Mouse (Mus musculus): ENCODE data around the gene Camkv. TPM values are rescaled to one million over a fixed set of nuclear protein-coding genes. Genes with fewer than 3 reads are reported as not detected.

Gene Camkv
- not detected for polyA plus RNA-seq (2012; fragmentation: generic; extraction: Trizol)

DNA sequence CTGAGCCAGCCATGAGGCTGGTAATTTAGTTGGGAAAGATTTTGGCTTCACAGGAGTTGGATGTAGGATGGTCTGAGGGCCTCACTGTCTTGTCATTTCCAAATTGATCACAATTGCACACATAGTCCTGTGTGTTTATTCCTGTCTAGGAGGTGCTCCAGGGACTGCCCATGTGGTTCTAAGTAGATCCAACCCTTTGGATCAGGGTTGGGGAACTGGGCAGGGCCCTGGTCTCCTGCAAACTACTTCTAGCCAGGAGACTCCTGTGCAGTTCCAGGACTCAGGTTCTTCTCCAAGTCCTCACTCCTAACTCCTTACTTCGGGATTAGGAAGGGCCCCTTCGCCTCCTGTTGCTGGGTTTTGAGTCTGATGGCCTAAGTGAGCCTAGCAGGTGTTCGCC is at the start of gene Camkv:
Camkv (plus strand) TSS at position 301 of the 400 bp plus-strand sequence.

DNA sequence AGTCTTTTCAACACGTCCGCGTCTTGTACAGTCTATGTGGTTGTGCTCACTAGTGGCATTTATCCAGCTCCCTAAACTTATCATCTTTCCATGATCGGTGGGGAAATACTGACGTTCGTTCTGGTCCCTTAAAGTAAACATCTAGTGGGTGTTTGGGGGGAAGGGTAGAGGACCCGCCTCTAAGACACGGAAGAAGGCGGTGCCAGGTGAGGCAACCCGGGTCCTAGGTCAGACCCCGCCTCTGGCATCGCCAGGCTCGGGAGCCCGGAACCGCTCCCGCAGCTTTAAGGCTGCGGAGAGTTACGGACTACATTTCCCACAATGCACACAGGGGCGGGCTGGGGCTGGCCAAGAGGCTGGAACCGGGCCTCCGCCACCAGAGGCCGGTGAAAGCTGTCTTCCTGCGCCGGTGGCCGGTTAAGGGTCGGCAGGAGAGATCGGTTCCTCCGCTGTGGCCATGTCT is 47.6 kb upstream of the Camkv start, which contains the start of gene Mon1a:
Mon1a (plus strand) TSS at position 348 of the 463 bp plus-strand sequence.

DNA sequence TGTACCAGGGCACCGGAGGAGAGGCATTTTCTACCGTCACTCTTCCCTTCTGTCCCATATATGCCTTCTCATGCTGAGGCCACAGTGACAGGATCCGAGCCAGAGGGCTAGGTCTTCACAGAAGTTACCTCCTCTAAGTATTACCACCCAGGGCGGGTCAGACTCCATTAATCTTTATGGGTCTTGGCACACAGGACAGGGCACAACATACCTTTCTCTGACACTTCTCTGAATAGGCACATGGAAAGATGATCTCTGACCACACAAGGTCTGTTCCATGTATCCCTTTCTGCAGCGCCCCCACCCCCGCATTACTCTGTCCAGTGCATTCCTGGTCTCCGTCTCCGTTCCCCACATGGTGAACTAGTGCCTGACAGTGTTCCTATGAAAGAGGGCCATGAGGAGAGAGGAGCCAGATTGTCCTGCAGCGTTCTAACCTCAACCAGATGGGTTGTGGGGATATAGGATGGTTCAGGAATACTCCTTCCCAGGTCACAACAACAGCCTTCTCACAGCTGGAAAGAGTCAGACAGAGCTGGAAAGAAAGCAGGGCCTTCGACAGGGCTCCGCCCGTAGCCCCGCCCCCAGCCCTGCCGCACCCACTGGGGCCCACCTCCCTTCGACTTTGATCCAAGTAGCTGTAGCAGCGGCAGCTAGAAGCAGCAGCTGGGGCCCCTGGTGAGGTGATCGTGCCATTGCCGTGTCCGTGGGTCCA is 29.1 kb upstream of the Camkv start, which contains the start of gene Mst1r:
Mst1r (plus strand) TSS at position 622 of the 715 bp plus-strand sequence.

DNA sequence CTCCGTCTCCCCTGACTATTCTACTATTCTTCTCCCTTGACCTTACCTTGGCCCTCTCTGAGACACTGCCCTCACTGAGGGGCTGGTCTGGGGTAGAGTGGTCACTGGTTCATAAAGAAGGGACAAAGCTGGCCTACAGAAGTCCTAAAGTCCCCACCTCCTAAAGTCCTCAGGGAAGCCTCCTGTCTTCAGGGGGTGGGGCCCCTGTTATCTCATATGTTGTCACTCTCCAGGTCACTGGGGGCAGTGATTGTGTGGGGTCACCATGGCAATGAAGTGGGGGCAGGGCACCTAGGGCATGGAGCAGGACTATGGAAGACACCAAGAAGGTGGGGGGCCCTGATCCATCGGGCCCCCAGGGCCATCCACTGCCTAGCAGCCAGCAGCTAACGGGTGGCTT is 7.3 kb upstream of the Camkv start, which contains the start of gene Actl11:
Actl11 (plus strand) TSS at position 301 of the 400 bp plus-strand sequence.

DNA sequence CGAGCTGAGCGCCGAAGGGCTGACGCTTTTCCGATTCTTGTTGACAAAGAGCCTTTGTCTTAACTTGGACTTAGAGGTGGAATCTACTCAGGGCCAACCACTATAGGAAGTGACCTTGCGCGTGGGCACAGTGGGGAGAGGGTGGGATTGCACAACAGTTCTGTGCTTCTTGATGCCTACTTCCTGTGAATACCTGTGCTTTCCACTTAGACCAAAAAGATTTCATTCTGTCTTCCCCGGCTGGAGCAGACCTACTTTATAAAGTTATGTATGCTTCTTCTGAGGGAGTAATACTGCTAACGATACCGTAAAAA is 14.4 kb downstream of the Camkv start, which contains the start of gene Traip:
Traip (plus strand) TSS at position 215 of the 314 bp plus-strand sequence.

DNA sequence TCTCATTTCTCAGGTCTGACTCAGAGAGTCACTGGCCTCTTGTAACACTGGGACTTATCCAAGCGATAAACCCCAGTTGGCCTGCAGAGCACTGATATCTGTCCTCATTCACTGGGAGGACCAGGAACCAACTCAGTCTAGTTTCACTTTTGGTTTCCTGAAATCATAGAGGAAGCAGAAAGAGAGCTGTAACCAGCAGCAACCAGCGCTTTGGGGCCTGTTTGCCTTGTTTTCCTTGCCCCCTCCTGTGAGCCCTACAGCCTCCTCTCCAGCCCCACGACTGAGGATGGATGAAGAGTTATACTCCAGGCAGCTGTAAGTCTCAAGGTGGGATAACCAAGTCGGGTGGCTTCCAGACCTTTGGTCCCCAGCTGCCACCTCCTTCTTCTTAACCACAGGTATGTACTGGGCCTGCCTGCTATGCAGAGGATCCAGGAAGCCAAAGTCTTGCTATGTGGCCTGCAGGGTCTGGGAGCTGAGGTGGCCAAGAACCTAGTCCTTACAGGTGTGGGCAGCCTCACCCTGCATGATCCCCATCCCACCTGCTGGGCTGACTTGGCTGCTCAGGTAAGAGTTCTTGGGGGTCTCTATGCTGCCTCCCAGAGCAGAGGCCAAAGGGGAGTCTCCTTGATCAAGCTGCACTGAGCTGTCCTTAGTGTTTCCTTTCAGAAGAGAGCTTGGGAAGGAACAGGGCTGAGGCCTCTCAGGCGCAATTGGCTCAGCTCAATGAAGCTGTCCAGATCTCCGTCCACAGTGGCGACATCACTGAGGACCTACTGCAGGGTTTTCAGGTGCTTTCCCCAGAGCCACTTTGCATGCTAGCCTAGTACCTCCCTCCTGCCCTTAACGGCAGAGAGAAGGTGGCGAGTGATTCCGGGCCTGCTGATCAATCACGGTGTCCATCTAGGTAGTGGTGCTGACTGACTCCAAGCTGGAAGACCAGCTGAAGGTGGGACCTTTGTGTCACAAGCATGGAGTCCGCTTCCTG is 40.2 kb downstream of the Camkv start, which contains the start of gene Uba7:
Uba7 (plus strand) TSS at position 107 of the 988 bp plus-strand sequence.

DNA sequence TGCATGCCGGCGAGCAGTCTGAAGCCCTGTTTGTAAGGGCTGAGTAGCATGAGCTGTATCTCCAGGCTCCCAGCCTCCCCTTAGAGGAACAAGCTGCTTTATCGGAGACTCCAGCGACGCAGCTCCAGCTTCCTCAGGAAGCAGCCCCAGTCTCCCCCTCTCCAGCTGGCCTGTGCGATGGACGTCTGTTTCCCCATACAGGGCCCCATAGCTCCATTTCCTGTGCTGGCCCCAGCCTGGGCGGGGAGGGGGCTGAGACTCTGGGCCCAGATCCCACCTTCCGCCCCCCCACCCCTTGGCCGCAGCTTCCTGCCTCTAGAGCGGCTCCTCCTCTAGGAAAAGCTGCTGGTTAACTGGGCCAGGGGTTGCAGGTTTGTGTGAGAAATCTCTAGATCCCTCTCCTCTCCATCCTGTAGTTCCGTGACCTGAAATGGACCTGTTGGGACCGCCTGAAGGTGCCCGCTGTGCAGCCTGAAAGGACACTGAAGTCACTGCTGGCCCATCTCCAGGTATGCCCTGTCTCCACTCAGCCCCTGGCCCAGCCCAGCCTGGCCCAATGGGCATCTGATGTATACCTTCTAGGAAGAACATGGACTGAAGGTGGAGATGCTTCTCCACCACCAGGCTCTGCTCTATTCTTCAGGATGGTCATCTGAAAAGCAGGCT is 47.3 kb downstream of the Camkv start, which contains the start of gene Gm20661:
Gm20661 (plus strand) TSS at position 378 of the 666 bp plus-strand sequence.

DNA sequence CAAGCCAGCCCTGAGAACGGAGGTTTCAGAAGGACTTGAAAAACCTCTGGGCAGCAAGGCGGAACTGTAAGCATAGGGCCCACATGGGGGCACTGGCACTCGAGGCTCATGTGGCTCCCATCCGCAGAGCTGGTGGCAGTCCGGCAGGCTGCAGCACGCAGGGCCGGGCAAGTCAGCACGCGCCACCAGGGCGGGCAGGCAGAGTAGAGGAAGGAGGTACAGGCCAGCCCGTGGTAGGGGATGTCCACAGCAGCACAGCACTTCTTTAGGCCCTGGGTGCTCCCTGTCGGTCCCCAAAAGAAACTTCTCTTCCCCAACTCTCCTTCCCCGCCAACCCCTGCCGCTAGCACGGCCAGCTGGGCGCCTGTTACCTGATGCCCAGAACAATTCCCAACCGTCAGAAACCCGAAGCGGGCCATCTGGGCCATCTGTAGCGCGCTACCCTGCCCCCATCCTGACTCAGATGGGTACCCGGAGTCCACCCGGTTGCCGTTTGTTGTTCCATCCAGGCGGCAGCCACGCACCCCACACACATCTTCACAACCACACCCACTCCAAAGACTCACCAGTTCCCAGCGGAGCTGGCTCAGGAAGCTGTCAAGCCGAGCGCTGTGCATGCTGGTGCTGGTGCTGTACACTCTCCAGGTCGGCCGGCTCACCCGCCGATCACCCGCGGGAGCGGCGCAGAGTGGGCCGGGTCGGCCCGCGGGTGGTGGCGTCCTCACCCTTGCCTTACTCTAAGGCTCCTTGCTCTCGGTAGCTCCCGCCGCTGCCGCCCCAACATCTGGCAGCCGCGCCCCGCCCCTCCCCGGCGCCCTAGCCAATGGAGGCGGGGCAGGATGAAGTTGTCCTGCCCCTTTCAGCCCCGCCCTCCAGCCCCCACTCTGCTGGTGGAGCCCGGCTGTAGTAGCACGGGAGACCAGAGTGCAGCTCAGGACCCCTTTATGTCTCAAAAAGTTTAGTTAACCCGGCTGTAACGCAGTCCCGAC is 50.0 kb downstream of the Camkv start, which contains the start of gene Inka1:
Inka1 (minus strand) TSS at position 749 of the 989 bp plus-strand sequence.

DNA sequence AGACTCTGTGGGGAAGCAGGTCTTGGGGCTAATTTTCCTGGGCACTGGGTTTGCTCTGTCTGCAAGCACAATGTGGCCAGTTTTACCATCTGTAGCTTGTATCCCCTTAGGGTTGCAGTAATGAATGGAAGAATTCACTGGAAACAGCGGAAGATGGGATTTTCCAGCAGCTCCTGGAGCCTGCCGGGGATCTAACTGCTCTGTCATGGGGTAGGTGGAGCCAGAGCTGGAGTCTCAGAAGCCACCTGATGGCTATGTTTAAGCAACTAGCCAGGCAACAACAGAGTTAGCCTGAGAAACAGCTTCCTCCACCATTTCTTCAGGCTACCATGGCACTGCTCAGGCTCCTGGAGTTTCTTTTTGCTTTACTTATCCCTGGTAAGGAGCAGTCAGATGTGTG is 56.7 kb downstream of the Camkv start, which contains the start of gene Cdhr4:
Cdhr4 (plus strand) TSS at position 301 of the 400 bp plus-strand sequence.

DNA sequence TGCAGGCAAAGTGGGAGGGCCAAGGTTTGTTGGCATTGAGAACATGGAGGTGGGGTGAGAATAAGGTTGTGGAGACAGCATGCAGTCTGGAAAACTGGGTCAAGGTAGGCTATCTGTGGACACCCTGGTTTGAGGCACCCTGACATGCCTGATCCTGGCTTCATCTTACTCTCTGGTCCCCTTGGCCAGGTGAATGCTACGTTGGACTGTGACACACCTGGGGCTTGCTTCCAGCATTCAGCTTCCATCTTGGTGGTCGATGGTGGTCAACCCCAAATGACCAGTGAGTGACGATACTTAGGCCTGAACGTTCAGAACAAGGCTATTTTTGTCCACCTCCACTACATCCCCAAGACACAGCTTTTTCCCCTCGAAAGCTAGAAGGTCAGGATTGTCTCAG is 60.6 kb downstream of the Camkv start, which contains the start of gene Gm20662:
Gm20662 (plus strand) TSS at position 301 of the 400 bp plus-strand sequence.

Other genes with a start within 250 kb of the Camkv start
- gene Sema3f, start 225.2 kb upstream of the Camkv start, polyA plus RNA-seq (2012; fragmentation: generic; extraction: Trizol): 10 to 100 TPM in 1 of 2 experiments, 1 to 10 TPM in 1; 8.5 to 52.4 TPM
- gene Rbm5, start 164.7 kb upstream of the Camkv start, polyA plus RNA-seq (2012; fragmentation: generic; extraction: Trizol): 10 to 100 TPM in 1 of 2 experiments, 1 to 10 TPM in 1; 5.9 to 52.6 TPM
- gene Rbm6, start 62.4 kb upstream of the Camkv start, polyA plus RNA-seq (2012; fragmentation: generic; extraction: Trizol): 10 to 100 TPM in 1 of 2 experiments, 1 to 10 TPM in 1; 1.3 to 11.3 TPM
- gene Mon1a, start 47.5 kb upstream of the Camkv start, polyA plus RNA-seq (2012; fragmentation: generic; extraction: Trizol): 10 to 100 TPM; 12.1 to 12.4 TPM
- under 1 TPM; 0.01 to 0.37 TPM for gene Mst1r, start 28.8 kb upstream of the Camkv start, polyA plus RNA-seq (2012; fragmentation: generic; extraction: Trizol)
- not detected for gene Actl11, start 7.2 kb upstream of the Camkv start, polyA plus RNA-seq (2012; fragmentation: generic; extraction: Trizol)
- 10 to 100 TPM in 1 of 2 experiments, 1 to 10 TPM in 1; 6.0 to 11.0 TPM for gene Traip, start 14.5 kb downstream of the Camkv start, polyA plus RNA-seq (2012; fragmentation: generic; extraction: Trizol)
- 10 to 100 TPM in 1 of 2 experiments, 1 to 10 TPM in 1; 1.4 to 20.0 TPM for gene Uba7, start 39.8 kb downstream of the Camkv start, polyA plus RNA-seq (2012; fragmentation: generic; extraction: Trizol)
- gene Gm20661, start 47.4 kb downstream of the Camkv start, polyA plus RNA-seq (2012; fragmentation: generic; extraction: Trizol): not detected
- gene Inka1, start 50.2 kb downstream of the Camkv start, polyA plus RNA-seq (2012; fragmentation: generic; extraction: Trizol): 10 to 100 TPM in 1 of 2 experiments, 1 to 10 TPM in 1; 5.8 to 11.8 TPM
- gene Cdhr4, start 56.8 kb downstream of the Camkv start, polyA plus RNA-seq (2012; fragmentation: generic; extraction: Trizol): under 1 TPM in 1 of 2 experiments, not detected in 1; 0.40 TPM
- gene Gm20662, start 60.7 kb downstream of the Camkv start, polyA plus RNA-seq (2012; fragmentation: generic; extraction: Trizol): under 1 TPM; 0.15 to 0.91 TPM
- gene Ip6k1, start 66.8 kb downstream of the Camkv start, polyA plus RNA-seq (2012; fragmentation: generic; extraction: Trizol): 10 to 100 TPM; 20.1 to 64.7 TPM
- gene Gmppb, start 113.6 kb downstream of the Camkv start, polyA plus RNA-seq (2012; fragmentation: generic; extraction: Trizol): 10 to 100 TPM; 14.7 to 20.6 TPM
- 1 to 10 TPM in 1 of 2 experiments, under 1 TPM in 1; 0.61 to 3.6 TPM for gene Amigo3, start 117.5 kb downstream of the Camkv start, polyA plus RNA-seq (2012; fragmentation: generic; extraction: Trizol)
- gene Mst1, start 144.8 kb downstream of the Camkv start, polyA plus RNA-seq (2012; fragmentation: generic; extraction: Trizol): under 1 TPM; 0.05 to 0.18 TPM
- gene Rnf123, start 147.7 kb downstream of the Camkv start, polyA plus RNA-seq (2012; fragmentation: generic; extraction: Trizol): 10 to 100 TPM; 15.3 to 28.3 TPM
- gene Apeh, start 158.9 kb downstream of the Camkv start, polyA plus RNA-seq (2012; fragmentation: generic; extraction: Trizol): 10 to 100 TPM; 82.7 to 98.4 TPM

Measured in C3H10T1/2 (cell line).